Mouse (Mus musculus) bone marrow, adult 2 months (tissue): ENCODE data around the gene Tmem239.

ENCODE experiments used
- CTCF ChIP-seq: fragments of 200-500 bp; IDR thresholded peaks from 2 replicates; pipeline ENCODE4 v1.5.1; 2011; ENCODE audit warnings: low read length, control low read depth; ENCODE audit not compliant: control insufficient read depth, insufficient read depth
- POLR2A ChIP-seq: fragments of 200-500 bp; IDR thresholded peaks from 2 replicates; pipeline ENCODE4 v1.6.1; 2011; ENCODE audit warnings: low read depth, mild to moderate bottlenecking, control low read depth, low read length, borderline replicate concordance; ENCODE audit not compliant: control insufficient read depth

GRCm38 (mm10) chr2:130383895-130384294 lies 22.4 kb upstream of the Tmem239 start:
- TF ChIP-seq POLR2A (no peak), CTCF (no peak)
